Mouse (Mus musculus) erythroblast, embryonic 14.5 days (primary cell): ENCODE data around the gene Wnt4.

Experiments
- GATA1 ChIP-seq: IDR thresholded peaks from 2 replicates; pipeline ENCODE4 v1.6.1; 2012; ENCODE audit warnings: low read length, inconsistent platforms, mixed read lengths
- TAL1 ChIP-seq: IDR thresholded peaks from 3 replicates; pipeline ENCODE4 v1.6.1; 2012; ENCODE audit warnings: low read length, inconsistent platforms, mixed read lengths

GRCm38 (mm10) chr4:137289701-137290100 is 12.4 kb downstream of the Wnt4 start:
- TF ChIP-seq GATA1: no peak
- TF ChIP-seq TAL1: no peak
